Mouse (Mus musculus) spleen, postnatal 14 days (tissue): ENCODE data around the gene Cmtm1.
A peak's percentile ranks its signal among the peaks of the same experiment; 100 is the strongest.
"Not testable (repeated sequence)": the region's sequence is repeated elsewhere in the genome, so short reads cannot be mapped to it uniquely, and the experiment has no call there.

ENCODE experiments used
- DNase-seq, 2 experiments: peaks; one replicate each; pipeline ENCODE4 v3.0.0; 2021 to 2022; ENCODE audit warnings: low spot score in 2 of 2

The Cmtm1 gene

DNA sequence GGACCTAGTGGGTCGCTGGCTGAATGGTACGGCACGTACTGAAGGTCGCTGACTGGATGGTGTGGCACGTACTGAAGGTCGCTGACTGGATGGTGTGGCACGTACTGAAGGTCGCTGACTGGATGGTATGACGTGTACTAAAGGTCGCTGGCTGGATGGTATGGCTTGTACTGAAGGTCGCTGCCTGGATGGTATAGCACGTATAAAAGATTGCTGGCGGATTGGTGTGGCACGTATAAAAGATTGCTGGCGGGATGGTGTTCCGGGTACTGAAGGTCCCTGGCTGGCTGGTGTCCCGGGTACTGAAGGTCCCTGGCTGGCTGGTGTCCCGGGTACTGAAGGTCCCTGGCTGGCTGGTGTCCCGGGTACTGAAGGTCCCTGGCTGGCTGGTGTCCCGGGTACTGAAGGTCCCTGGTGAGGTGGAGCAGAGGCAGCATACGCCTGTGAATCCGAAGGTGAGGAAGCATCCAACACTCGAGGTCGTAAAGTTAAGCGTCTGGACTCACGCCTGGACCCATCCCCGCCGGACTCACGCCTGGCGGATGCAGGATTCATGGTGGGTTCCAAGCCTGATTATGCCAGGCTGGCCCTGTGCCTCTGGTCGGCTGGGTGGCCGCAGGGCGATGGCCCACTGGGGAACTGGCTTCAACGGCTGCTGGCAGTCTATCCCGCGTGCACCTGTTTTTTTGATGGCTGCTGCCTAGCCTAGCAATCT lies at the start of gene Cmtm1, which contains the start of gene Gm45711:
TSS of gene Cmtm1 (minus strand) at position 705 of the 715 bp plus-strand sequence.
TSS of gene Gm45711 (minus strand) at position 641 of the 715 bp plus-strand sequence.
- DNase-seq, result not testable (repeated sequence)

DNA sequence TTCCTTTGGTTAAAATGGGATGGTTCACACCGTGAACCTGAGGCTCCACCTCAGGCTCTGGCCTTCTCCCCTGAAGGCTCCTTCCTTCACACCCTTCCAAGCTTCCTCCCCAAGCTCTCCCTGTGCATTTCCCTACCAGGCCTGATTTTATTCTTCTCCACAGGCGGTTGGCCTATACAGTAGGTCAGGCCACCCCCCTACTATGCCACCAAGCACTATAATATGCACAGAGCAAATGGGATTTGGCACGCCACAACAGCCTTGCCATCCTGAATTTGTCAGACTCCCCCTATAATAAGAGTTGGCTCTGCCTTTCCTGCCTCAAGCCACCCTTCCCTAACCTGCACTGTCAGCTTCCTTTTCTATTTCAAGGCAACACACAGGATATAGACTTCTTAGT lies 48.7 kb upstream of the Cmtm1 start:
- DNase-seq, result no peak

DNA sequence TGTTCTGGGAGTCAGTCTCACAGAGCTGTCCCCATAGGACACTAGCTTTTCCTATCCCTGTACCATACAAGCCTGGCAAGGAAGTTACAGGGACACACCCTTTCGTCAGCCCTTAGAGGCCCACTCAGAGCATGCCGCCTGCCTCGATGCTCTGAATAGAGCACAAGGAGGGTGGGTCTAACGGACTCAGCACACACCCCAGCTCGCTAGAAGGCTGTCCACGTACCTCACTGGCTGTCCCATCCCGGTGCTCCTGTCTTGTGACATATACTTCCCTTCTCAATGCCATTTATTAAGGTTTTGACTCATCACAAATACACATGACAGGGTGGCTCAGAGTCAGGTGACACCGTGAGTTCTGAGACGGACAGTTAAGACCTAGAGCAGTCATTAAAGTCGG lies 44.6 kb upstream of the Cmtm1 start:
- no peak for DNase-seq

DNA sequence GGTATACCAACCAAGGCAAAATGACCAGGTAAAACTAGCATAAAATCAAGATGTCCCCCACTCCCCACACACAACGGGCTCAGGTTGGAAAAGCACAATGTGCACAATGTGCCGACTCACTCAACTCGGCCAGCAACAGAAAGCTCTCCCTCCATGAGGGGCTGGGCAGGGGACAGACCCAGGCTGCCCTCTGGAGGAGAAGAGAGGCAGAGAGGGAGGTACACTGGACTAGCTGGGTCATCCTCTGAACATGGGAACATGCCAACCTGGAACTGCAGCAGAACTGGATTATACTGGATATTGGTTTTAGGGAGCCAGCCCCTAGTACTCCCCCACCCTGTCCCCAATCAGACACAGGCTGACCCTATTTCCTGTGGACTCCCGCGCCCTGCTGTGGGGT lies 43.2 kb upstream of the Cmtm1 start:
- DNase-seq, result no peak

DNA sequence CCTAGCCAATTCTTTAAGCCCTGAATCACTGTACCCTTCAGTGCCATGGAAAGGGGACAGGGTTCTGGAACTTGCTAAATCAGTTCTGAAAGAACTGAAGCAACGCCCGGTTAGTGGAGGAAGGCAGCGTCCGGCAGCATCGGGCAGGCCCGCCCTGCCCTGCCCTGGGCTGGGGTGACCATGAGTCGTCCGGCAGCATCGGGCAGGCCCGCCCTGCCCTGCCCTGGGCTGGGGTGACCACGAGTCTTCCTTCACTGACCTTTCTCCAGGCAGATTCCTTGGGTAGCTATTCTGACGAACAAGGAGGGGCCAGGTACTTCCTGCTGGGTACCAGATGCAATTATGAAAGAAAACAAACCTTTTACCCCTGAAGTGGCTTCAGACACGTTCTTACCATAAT lies 40.1 kb upstream of the Cmtm1 start:
- DNase-seq, result no peak

DNA sequence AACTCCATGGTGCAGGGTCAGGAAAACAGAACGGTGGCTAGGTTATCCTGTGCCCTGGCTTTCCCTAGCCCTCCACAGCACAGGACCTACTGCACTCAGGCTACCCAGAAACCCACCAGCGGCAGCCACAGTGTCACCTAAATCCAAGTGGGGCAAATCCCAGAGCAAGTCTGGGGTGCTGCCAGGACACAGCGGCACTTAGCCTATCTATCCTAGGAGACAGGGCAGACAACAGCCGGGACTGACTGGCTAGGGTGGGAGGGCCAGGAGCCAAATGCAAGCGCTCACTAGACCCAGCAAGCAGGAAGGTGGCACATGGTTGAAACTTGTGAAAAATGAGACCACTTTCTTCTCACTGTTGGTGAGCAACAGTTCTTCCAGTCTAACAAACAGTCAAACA lies 39.0 kb upstream of the Cmtm1 start:
- DNase-seq, result no peak

DNA sequence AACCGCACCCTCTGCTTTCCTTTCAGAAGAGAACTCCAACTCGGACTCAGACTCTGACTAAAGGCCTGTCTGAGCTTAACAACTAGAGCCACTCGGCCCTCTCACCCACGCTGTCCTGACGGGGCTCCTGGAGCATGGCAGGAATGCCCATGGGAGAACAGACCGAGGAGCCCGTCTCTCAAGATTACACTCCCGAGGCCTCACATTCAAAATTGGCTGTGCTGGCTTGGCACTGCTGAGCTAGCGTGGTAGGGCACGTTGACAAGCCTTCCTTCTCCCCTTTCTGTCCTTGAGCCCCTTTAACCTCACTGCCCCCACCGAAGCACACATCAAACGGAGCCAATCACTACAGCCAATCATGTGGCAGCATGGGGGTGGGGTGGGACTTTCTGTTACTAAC lies 36.8 kb upstream of the Cmtm1 start:
- DNase-seq, result no peak

DNA sequence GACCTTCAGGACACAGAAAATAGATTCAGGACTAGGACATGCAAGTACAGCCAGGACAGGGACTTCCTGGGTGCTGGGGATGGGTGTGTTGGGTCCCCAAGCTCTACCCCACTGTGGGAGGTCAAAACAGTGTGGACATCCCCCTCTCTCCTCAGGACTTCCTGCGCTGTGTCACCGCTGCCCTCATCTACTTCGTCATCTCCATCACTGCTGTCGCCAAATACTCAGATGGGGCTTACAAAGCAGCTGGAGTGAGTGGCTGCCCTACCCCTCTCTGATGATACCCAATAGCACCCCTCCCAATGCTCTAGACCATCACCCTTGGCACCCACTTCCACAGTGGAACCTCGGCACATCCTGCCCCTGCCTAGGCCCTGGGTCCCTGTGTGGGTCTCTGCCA lies 34.7 kb upstream of the Cmtm1 start:
- DNase-seq, result no peak

DNA sequence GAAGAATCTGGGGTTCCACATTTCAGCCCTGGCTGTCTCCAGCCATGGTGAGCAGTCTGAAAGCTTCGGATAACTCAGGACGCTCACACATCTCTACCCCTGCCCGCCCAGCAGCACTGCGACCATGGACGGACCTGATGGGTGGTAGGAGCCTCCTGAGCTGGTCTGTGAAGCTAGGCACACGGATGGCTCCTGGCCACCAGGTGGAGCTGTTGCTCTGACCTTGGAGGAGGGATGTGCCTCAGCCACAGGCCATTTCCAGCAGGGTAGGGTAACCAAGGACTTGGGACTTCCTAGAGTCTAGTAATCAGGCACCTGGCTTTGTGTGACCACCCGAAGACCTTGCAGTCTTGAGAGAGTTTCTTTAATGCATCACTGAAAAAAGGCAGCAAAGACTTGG lies 34.0 kb upstream of the Cmtm1 start:
- peak; percentile 63 to 75 for DNase-seq

DNA sequence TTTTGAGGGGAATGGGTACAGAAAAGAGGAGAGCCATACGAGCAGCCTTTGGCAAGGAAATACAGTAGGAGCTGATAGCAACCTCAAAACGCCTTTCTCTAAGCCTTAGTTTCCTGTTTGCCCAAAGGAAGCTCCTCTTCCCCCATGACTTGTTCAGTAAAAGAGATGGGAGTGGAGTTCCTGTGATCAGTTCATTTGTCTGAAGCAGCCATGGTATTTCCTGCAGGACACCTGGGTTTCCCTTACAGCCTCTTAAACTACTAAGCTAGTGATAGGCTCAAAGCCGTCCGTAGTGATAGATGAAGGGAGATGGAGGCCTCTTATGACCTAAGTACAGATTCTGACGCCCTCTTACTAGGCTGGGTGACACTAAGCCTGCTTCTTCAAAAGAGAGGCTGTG lies 32.5 kb upstream of the Cmtm1 start:
- no peak for DNase-seq

DNA sequence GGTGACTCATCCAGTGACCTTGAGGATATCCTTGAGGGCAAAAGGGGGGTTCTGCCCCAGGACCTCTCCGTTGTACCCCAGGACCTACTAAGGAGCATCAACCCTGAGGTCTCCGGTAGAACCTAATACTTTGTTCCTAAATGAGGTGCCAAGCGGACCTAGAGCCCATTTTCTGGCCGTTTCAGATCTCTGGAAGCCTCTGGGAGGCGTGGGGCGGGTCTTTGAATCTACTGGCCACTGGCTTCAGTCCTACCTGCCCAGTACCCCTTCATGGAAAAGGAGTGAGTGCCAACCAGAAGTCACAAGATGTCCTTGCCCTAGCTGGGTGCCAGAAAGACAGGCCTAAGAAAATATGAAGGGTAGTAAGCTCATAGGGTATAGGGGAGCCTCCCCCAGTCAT lies 31.7 kb upstream of the Cmtm1 start:
- no peak for DNase-seq

DNA sequence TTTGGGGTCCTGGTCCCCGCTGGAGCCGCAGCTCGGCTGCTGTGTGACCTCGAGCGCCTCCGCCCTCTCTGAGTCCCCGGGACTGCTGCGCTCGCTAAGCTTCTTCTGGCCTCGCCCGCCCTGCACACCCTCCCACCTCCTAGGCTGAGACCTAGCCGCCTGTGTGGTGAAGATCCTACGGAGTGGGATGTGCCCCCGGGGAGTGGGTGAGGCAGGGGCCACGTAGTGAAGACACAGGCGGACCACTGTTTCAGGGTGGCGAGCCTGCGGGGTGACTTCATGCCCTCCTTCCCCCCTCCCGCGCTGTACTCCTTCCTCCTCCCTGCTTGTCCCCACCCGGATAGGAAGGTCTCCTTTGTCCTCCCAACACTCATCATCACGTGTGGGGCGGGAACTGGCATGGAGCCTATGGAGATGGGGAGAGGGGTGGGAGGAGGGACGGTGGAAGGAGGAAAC lies 31.2 kb upstream of the Cmtm1 start:
- peak in 1 of 2 experiments; percentile 4 for DNase-seq

DNA sequence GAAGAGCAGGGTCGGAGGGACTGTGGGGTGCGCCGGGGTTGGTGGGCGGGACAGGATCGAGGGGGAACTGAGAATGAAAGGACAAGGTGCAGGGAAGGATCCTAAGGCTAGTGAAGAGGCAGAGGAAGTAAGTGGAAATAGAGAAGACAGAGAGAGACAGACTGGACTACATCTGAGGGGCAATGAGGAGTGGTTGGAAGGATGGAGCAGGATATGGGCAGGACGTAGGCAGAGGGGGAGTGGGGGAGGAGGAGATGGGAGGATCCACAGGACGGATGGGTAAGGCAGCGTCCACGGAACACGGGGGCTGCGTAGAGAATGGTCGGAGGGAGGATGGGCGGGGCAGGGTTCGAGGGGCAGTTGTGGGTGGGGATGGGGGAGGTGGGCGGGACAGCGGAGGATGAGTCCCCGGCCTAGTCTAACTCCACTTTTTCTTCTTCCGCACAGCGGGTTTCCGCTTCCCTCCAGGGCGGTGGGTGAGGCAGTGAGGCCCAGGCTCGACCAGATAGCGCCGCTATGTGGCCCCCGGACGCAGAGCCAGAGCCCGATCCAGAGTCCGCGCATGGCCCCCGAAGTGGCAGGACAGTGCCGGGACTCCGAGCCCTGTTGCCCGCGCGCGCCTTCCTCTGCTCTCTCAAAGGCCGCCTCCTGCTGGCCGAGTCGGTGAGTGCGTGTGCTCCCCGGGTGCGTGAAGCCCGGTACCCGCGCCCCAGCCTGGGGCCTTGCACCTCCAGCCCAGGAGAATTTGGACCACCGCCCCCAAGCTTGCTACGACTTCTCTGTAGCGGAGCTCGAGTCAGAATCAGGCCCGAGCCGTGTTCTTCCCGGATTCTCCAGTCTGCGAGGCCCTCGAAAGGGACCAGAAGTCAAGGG lies 30.5 kb upstream of the Cmtm1 start:
- peak; percentile 45 to 70 for DNase-seq

DNA sequence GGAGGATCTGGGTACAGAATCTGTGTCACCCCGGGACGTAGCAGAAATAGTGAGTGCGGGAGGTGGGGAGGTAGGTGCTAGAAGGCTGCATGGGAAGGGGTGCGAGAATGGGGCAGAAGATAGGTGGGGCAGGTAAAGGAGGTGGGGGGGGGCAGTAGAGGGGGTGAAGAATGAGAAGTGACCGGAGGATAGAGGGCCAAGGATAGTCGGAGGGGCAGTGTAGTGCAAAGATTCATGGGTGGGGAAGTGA lies 30.0 kb upstream of the Cmtm1 start:
- no peak for DNase-seq

DNA sequence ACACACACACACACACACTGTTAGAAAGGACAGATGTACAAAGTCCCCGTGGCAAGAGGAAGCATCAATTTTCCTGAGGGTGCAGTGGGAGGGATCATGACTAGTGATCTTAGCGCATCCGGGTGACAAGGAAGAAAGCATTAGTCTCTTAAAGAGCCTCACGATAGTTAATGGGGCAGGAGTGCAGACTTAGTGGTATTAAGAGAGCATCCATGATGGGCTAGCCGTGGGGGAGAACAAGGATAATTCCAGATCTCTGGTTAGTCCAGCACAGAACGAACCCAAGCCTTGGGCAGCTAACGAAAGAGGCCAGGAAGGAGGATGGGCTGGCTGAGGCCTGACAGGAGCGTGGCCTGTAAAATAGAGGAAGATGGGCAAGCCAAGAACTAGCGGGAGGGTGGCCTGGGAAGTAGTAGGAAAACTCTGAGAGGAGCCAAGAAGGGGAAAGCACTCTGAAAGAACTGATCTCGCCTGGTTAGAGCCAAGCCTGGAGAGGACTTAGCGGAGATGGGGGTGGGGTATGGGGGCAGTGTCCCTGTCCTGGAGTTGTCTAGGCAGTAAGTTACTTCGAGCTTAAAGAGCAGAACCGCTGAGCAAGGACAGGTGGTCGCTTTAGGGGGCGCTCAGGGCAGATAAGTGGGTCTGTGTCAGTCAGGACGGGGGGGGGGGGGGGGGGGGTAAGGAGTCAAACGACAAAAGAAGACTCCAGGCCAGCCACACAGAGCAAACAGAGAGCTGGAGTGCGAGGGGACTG lies 29.5 kb upstream of the Cmtm1 start, which contains the start of gene Cmtm3:
TSS of gene Cmtm3 (plus strand) at position 182 of the 754 bp plus-strand sequence.
- no peak for DNase-seq

DNA sequence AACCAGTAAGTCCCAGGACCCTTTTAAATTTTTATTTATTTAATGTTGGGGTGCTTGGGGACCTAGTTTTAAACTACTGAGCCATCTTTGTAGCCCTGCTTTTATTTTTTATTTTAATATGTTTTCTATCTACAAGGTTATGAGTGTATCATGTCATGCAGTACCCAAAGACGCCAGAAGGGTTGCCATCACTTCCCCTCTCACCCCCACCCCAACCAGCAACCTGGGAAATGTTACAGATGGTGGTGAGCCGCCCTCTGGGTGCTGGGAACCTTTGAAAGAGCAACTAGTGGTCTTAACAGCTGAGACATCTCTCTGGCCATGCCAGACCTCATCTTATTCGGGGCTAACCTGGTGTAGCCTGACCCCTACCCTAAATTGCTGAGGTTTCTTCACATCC lies 27.9 kb upstream of the Cmtm1 start:
- no peak for DNase-seq

DNA sequence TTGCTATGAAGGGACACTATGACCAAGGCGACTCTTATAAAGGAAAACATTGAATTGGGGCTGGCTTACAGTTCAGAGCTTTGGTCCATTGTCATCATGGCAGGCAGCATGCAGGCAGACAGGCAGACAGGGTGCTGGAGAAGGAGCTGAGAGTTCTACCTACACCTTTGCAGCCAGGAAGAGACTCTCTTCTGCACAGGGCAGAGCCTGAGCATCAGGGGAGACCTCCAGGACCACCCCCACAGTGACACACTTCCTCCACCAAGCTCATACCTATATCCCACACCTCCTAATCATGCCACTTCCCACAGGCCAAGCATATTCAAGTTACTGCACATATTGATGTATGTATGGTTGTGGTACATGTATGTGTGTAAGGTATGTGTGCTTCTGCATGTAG lies 26.9 kb upstream of the Cmtm1 start:
- DNase-seq, result no peak

DNA sequence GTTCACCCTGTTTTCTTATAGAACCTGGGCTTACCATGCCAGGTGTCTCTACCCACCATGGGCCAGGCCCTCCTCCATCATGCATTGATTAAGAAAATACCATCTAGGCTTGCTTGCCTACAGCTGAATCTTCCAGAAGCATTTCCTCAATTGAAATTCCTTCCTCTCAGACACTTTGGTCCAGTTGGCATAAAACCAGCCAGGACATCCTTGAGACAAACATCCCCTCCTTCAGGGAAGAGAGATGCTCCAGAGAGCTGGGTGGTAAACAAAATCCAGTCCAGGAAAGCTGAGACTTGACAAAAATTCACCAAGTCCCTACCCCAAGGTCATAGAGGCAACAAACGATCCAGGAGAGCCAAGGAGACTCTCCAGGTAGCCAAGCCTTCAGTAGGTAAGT lies 24.3 kb upstream of the Cmtm1 start:
- no peak for DNase-seq

DNA sequence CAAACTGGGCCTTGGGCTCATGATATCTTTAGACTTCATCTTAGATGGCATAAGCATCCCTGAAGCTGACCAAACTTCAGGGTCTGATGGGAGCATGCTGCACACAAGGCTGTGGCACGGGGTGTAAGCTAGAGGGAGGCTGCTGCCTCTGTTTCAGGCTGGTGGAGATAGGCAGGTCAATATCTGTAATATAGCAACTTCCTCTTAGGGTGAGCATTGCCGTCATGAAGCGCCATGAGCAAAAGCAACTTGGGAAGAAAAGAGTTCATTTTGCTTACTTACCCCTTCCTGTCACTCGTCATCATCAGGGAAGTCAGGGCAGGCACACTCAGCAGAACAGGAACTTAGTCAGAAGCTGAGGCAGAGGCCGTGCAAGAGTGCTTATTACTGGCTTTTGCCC lies 23.8 kb upstream of the Cmtm1 start:
- no peak for DNase-seq

DNA sequence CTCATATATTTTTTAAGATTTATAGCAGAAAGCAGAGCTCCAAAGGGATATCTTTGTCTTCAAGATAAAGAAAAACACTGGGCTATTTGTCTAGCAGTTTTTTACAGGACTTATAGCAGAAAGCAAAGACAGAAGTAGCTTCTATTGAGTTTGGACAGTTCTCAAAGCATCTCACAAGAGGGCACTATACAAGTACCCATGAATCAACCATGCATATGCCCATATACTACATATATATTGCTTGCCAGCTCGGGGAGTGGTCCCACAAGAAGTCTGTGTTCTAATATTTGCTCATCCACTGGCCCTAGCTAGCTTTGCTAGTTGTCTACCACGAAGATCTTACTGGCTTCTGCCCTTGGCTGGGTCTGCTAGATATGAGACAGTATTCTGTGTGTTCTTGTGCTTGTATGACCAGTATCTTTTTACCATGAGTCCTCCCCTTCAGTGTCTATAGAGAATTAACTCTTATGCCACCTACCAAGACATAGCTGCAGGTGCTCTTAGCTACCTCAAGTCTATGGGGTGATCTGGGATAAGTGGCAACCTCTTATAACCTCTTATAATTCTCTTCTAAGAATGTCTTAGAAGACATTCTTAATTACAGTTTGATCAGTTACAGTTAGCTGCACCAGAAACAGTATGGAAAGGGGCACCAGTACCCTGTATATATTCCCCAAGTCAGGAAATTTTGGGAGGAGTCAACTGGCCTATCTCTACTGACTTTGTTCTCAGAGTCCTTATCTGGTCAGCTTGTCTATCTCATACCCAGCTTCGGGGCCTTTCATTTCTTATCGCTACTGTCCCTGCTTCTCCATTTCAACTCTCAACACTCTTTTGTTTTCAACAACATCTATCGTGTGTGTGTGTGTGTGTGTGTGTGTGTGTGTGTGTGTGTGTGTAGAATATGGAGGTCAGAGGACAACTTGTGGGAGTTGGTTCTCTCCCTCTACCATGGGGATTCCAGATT lies 23.0 kb upstream of the Cmtm1 start:
- DNase-seq, result no peak

DNA sequence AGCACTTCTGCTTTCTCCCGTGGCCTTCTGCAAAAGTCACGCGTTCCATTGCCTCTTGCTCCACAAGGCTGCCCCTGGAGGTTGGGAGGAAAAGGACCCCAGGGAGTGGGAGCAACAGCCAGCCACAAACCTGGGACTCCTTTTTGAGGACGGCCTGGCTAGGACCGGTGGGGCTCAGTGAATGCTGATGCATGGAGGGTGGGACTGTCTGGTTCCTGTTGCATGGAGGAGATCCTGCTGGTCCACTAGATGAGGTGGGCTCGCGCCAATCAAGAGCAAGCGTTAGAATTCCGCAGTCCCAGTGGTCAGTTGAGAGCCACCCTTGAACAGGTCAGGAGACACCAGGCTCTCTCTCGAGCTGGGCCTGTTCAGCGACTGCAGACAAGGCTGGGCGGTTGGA lies 12.0 kb upstream of the Cmtm1 start, which contains the start of gene Cmtm2b:
TSS of gene Cmtm2b (plus strand) at position 301 of the 400 bp plus-strand sequence.
- not testable (repeated sequence) for DNase-seq
